Mouse (Mus musculus) embryo, embryonic 10 days (tissue): ENCODE data around the gene Ern1.

Experiments
- DNase-seq: peaks from one replicate; pipeline ENCODE4 v3.0.0-alpha.2; 2015; ENCODE audit warnings: low spot score

Gene Ern1

GRCm38 (mm10) chr11:106389611-106390010 is 98.0 kb downstream of the Ern1 start:
- no peak for DNase-seq

- no peak for DNase-seq
Measured at GRCm38 (mm10) chr11:106387791-106388216, 99.8 kb downstream of the Ern1 start, which contains the start of gene Icam2. Gene Icam2, minus strand, starts transcription at chr11:106388075.

- DNase-seq = no peak
Measured at GRCm38 (mm10) chr11:106387020-106387419, 100.6 kb downstream of the Ern1 start.

GRCm38 (mm10) chr11:106386409-106386808 is 101.2 kb downstream of the Ern1 start:
- DNase-seq = no peak

GRCm38 (mm10) chr11:106383051-106383790 is 104.4 kb downstream of the Ern1 start:
- DNase-seq = no peak

- DNase-seq = no peak
Measured at GRCm38 (mm10) chr11:106382424-106382823, 105.2 kb downstream of the Ern1 start.

- no peak for DNase-seq
Measured at GRCm38 (mm10) chr11:106381883-106382282, 105.8 kb downstream of the Ern1 start.

- DNase-seq = no peak
Measured at GRCm38 (mm10) chr11:106381011-106381410, 106.6 kb downstream of the Ern1 start.

- DNase-seq = no peak
Measured at GRCm38 (mm10) chr11:106374979-106375378, 112.7 kb downstream of the Ern1 start.

GRCm38 (mm10) chr11:106374559-106374958 is 113.1 kb downstream of the Ern1 start:
- DNase-seq = no peak

GRCm38 (mm10) chr11:106373998-106374397 is 113.7 kb downstream of the Ern1 start:
- no peak for DNase-seq

- DNase-seq = peak; percentile 81
Measured at GRCm38 (mm10) chr11:106366316-106366715, 121.3 kb downstream of the Ern1 start.

GRCm38 (mm10) chr11:106365366-106365765 is 122.3 kb downstream of the Ern1 start, which contains the start of gene Prr29:
Gene Prr29, plus strand, starts transcription at chr11:106365472.
- no peak for DNase-seq

- peak; percentile 14 for DNase-seq
Measured at GRCm38 (mm10) chr11:106364712-106365111, 122.9 kb downstream of the Ern1 start.

GRCm38 (mm10) chr11:106359350-106359749 is 128.3 kb downstream of the Ern1 start:
- peak; percentile 60 for DNase-seq

- DNase-seq = no peak
Measured at GRCm38 (mm10) chr11:106355382-106356128, 132.1 kb downstream of the Ern1 start.

GRCm38 (mm10) chr11:106354181-106354580 is 133.5 kb downstream of the Ern1 start:
- DNase-seq = no peak

GRCm38 (mm10) chr11:106353188-106353587 is 134.5 kb downstream of the Ern1 start, which contains the start of gene Scn4a:
Gene Scn4a, minus strand, starts transcription at chr11:106353288.
- DNase-seq = no peak

GRCm38 (mm10) chr11:106351941-106352340 is 135.7 kb downstream of the Ern1 start:
- DNase-seq = no peak

GRCm38 (mm10) chr11:106351253-106351652 is 136.4 kb downstream of the Ern1 start:
- no peak for DNase-seq

- peak; percentile 38 for DNase-seq
Measured at GRCm38 (mm10) chr11:106350853-106351252, 136.8 kb downstream of the Ern1 start.

GRCm38 (mm10) chr11:106349772-106350171 is 137.9 kb downstream of the Ern1 start:
- no peak for DNase-seq

GRCm38 (mm10) chr11:106344910-106345309 is 142.7 kb downstream of the Ern1 start:
- no peak for DNase-seq
